Mouse (Mus musculus) hindbrain, embryonic 14.5 days (tissue): ENCODE data around the gene Neurod6. TPM values are rescaled to one million over a fixed set of nuclear protein-coding genes. Genes with fewer than 3 reads are reported as not detected.
"Not testable (repeated sequence)": the region's sequence is repeated elsewhere in the genome, so short reads cannot be mapped to it uniquely, and the experiment has no call there.

Source experiments
- ATAC-seq: fragments of 200-750 bp; cut with Nextera tagmentation; 2 replicates; pipeline ENCODE4 v1.8.0; 2017; ENCODE audit warnings: moderate number of reproducible peaks, mild to moderate bottlenecking, moderate TSS enrichment, moderate library complexity; ENCODE audit not compliant: low FRiP score
- DNase-seq: peaks from one replicate; pipeline ENCODE4 v3.0.0-alpha.2; 2015; ENCODE audit warnings: low spot score
- H3K27ac ChIP-seq: fragments of 300-500 bp; sonication (generic); 2 replicates; pipeline ENCODE4 v1.5.1; 2014; ENCODE audit warnings: mild to moderate bottlenecking, moderate library complexity
- H3K27me3 ChIP-seq: fragments of 300-500 bp; sonication (generic); 2 replicates; pipeline ENCODE4 v1.6.1; 2014; ENCODE audit warnings: mild to moderate bottlenecking, low read length, mixed read lengths; ENCODE audit not compliant: control insufficient read depth, insufficient read depth
- H3K36me3 ChIP-seq: fragments of 300-500 bp; sonication (generic); replicated peaks from 2 replicates; pipeline ENCODE4 v1.6.1; 2014; ENCODE audit not compliant: control insufficient read depth, insufficient read depth
- H3K4me1 ChIP-seq: fragments of 300-500 bp; sonication (generic); replicated peaks from 2 replicates; pipeline ENCODE4 v1.6.1; 2014; ENCODE audit warnings: antibody characterized with exemption, low read length, mixed read lengths; ENCODE audit not compliant: control insufficient read depth, insufficient read depth
- H3K4me2 ChIP-seq: fragments of 300-500 bp; sonication (generic); replicated peaks from 2 replicates; pipeline ENCODE4 v1.6.1; 2014; ENCODE audit warnings: mild to moderate bottlenecking, moderate library complexity
- H3K4me3 ChIP-seq: fragments of 300-500 bp; sonication (generic); replicated peaks from 2 replicates; pipeline ENCODE4 v1.5.1; 2014; ENCODE audit warnings: mild to moderate bottlenecking, low read length
- H3K9ac ChIP-seq: fragments of 300-500 bp; sonication (generic); 2 replicates; pipeline ENCODE4 v1.6.1; 2014
- H3K9me3 ChIP-seq: fragments of 300-500 bp; sonication (generic); 2 replicates; pipeline ENCODE4 v1.6.1; 2016; ENCODE audit warnings: low read length; ENCODE audit not compliant: control insufficient read depth
- WGBS: fragments of 180-500 bp; shearing (Covaris S2); extraction: QIAGEN DNeasy Blood & Tissue Kit; methylation state at CpG from one replicate; pipeline ENCODE4 v1.1.7; 2014; 5-methylcytosine and 5-hydroxymethylcytosine counted together
- polyA plus RNA-seq: library from polyadenylated mRNA; unstranded; fragments of >200 nt; fragmentation: Nextera tagmentation; extraction: Ambion mirVana; gene quantifications from 2 replicates; pipeline ENCODE4 v1.2.1, GENCODE M21; 2014

The Neurod6 gene
- polyA plus RNA-seq = 39.4 and 47.1 TPM in 2 replicates

- Histone ChIP-seq H3K9me3 (no peaks in the 10 kb centered on the region), H3K27ac (peak within 1 kb of the TSS; percentile 75), H3K9ac (peak within 1 kb of the TSS; percentile 22), H3K4me3 (peak within 1 kb of the TSS; percentile 27), H3K4me2 (peak within 1 kb of the TSS; percentile 43), H3K36me3 (no peaks in the 10 kb centered on the region), H3K4me1 (peaks cover 15% of the 10 kb centered on the region), H3K27me3 (no peaks in the 10 kb centered on the region)
- WGBS = 53% methylated on average over 4 of the region's 4 CpGs
- DNase-seq (peak; percentile 76), ATAC-seq (peak; percentile 90)
Observed at GRCm38 (mm10) chr6:55680974-55681373, at the start of gene Neurod6. TSS of gene Neurod6 (minus strand) at chr6:55681263.

- no peak overlapping the region for H3K4me3 ChIP-seq
- no peak overlapping the region for H3K4me2 ChIP-seq
- no peaks in the 10 kb centered on the region for H3K27me3 ChIP-seq
- no peak overlapping the region for H3K27ac ChIP-seq
- no peak for ATAC-seq
- H3K36me3 ChIP-seq = no peaks in the 10 kb centered on the region
- DNase-seq = peak; percentile 67
- H3K9me3 ChIP-seq = no peaks in the 10 kb centered on the region
- 35% methylated on average over 5 of the region's 5 CpGs for WGBS
- H3K4me1 ChIP-seq = no peaks in the 10 kb centered on the region
- no peak overlapping the region for H3K9ac ChIP-seq
Observed at GRCm38 (mm10) chr6:55717209-55717608, 36.1 kb upstream of the Neurod6 start.

- H3K36me3 ChIP-seq = no peaks in the 10 kb centered on the region
- H3K9ac ChIP-seq = no peak overlapping the region
- WGBS = 82% methylated on average over 6 of the region's 6 CpGs
- H3K4me3 ChIP-seq = no peak overlapping the region
- H3K27ac ChIP-seq = no peak overlapping the region
- no peaks in the 10 kb centered on the region for H3K9me3 ChIP-seq
- H3K4me1 ChIP-seq = no peaks in the 10 kb centered on the region
- DNase-seq = no peak
- ATAC-seq = no peak
- no peak overlapping the region for H3K4me2 ChIP-seq
- H3K27me3 ChIP-seq = no peaks in the 10 kb centered on the region
Observed at GRCm38 (mm10) chr6:55715446-55715845, 34.4 kb upstream of the Neurod6 start.

- not testable (repeated sequence) for H3K27me3 ChIP-seq, ATAC-seq, H3K4me3 ChIP-seq, DNase-seq, H3K36me3 ChIP-seq, H3K27ac ChIP-seq, H3K4me1 ChIP-seq, H3K4me2 ChIP-seq, H3K9me3 ChIP-seq, H3K9ac ChIP-seq
- 100% methylated on average over 3 of the region's 4 CpGs for WGBS
Observed at GRCm38 (mm10) chr6:55710913-55711312, 29.9 kb upstream of the Neurod6 start.

GRCm38 (mm10) chr6:55704759-55705104, 23.7 kb upstream of the Neurod6 start:
- WGBS = 87% methylated on average over 1 of the region's 1 CpGs
- Histone ChIP-seq H3K27ac (peak overlapping the region; percentile 78), H3K4me1 (peaks cover 12% of the 10 kb centered on the region), H3K4me2 (no peak overlapping the region), H3K27me3 (no peaks in the 10 kb centered on the region), H3K36me3 (no peaks in the 10 kb centered on the region), H3K9ac (no peak overlapping the region), H3K9me3 (no peaks in the 10 kb centered on the region), H3K4me3 (no peak overlapping the region)
- DNase-seq (no peak), ATAC-seq (no peak)

GRCm38 (mm10) chr6:55704061-55704758, 23.1 kb upstream of the Neurod6 start:
- peak; percentile 55; the same call in 1 of the 2 replicates for ATAC-seq
- 54% methylated on average over 8 of the region's 8 CpGs for WGBS

GRCm38 (mm10) chr6:55700392-55701386, 19.6 kb upstream of the Neurod6 start:
- Histone ChIP-seq H3K27ac (no peak overlapping the region), H3K27me3 (no peaks in the 10 kb centered on the region), H3K9ac (no peak overlapping the region), H3K9me3 (no peaks in the 10 kb centered on the region), H3K4me3 (no peak overlapping the region), H3K4me1 (peaks cover 12% of the 10 kb centered on the region), H3K4me2 (no peak overlapping the region), H3K36me3 (no peaks in the 10 kb centered on the region)
- 47% methylated on average over 4 of the region's 4 CpGs for WGBS
- DNase-seq (no peak), ATAC-seq (no peak)

More at GRCm38 (mm10) chr6:55704061-55704758, 23.1 kb upstream of the Neurod6 start:
- no peaks in the 10 kb centered on the region for H3K27me3 ChIP-seq
- peaks cover 12% of the 10 kb centered on the region for H3K4me1 ChIP-seq
- peak overlapping the region; percentile 78 for H3K27ac ChIP-seq
- H3K9ac ChIP-seq = no peak overlapping the region
- no peak for DNase-seq
- H3K4me2 ChIP-seq = no peak overlapping the region
- no peaks in the 10 kb centered on the region for H3K9me3 ChIP-seq
- H3K36me3 ChIP-seq = no peaks in the 10 kb centered on the region
- no peak overlapping the region for H3K4me3 ChIP-seq

GRCm38 (mm10) chr6:55690015-55690531, 9.0 kb upstream of the Neurod6 start:
- DNase-seq (no peak), ATAC-seq (no peak)
- no peak overlapping the region for H3K9ac ChIP-seq
- H3K36me3 ChIP-seq = no peaks in the 10 kb centered on the region
- H3K4me1 ChIP-seq = no peaks in the 10 kb centered on the region
- H3K4me3 ChIP-seq = no peak overlapping the region
- no peaks in the 10 kb centered on the region for H3K9me3 ChIP-seq
- H3K27me3 ChIP-seq = no peaks in the 10 kb centered on the region
- no peak overlapping the region for H3K4me2 ChIP-seq
- 93% methylated on average over 2 of the region's 2 CpGs for WGBS
- no peak overlapping the region for H3K27ac ChIP-seq

GRCm38 (mm10) chr6:55683506-55683905, 2.4 kb upstream of the Neurod6 start:
- no peaks in the 10 kb centered on the region for H3K4me1 ChIP-seq
- no peaks in the 10 kb centered on the region for H3K27me3 ChIP-seq
- DNase-seq (no peak), ATAC-seq (no peak)
- H3K4me3 ChIP-seq = no peak overlapping the region
- H3K4me2 ChIP-seq = no peak overlapping the region
- no peaks in the 10 kb centered on the region for H3K9me3 ChIP-seq
- 88% methylated on average over 4 of the region's 4 CpGs for WGBS
- no peak overlapping the region for H3K27ac ChIP-seq
- no peak overlapping the region for H3K9ac ChIP-seq
- H3K36me3 ChIP-seq = no peaks in the 10 kb centered on the region
